Mouse (Mus musculus): ENCODE data around the gene Nup210l. TPM values are rescaled to one million over a fixed set of nuclear protein-coding genes. Genes with fewer than 3 reads are reported as not detected.

Nup210l gene
- total RNA-seq, 2 experiments from 2014 or later = 0.28 to 0.32 TPM

- no peak for DNase-seq (ENCODE audit: low spot score in 2 of 2)
These were observed 47.3 kb downstream of the Nup210l start for GRCm38 (mm10) chr3:90151086-90151740.

- no peak for DNase-seq (ENCODE audit: low spot score in 2 of 2)
These were observed 52.1 kb downstream of the Nup210l start for GRCm38 (mm10) chr3:90155996-90156395.

GRCm38 (mm10) chr3:90159757-90160156, 55.8 kb downstream of the Nup210l start:
- no peak for DNase-seq (ENCODE audit: low spot score in 2 of 2)

- DNase-seq (ENCODE audit: low spot score in 2 of 2) = no peak
These were observed 57.6 kb downstream of the Nup210l start for GRCm38 (mm10) chr3:90161541-90161940.

- DNase-seq (ENCODE audit: low spot score in 2 of 2) = no peak
These were observed 75.6 kb downstream of the Nup210l start for GRCm38 (mm10) chr3:90179566-90179965.

- DNase-seq (ENCODE audit: low spot score in 2 of 2) = no peak
These were observed 79.6 kb downstream of the Nup210l start for GRCm38 (mm10) chr3:90183581-90183980.

- DNase-seq (ENCODE audit: low spot score in 2 of 2) = no peak
These were observed 87.1 kb downstream of the Nup210l start for GRCm38 (mm10) chr3:90190859-90191510.

GRCm38 (mm10) chr3:90194759-90195158, 90.8 kb downstream of the Nup210l start:
- no peak for DNase-seq (ENCODE audit: low spot score in 2 of 2)

GRCm38 (mm10) chr3:90195644-90196043, 91.7 kb downstream of the Nup210l start:
- DNase-seq (ENCODE audit: low spot score in 2 of 2) = no peak

GRCm38 (mm10) chr3:90197548-90197947, 93.6 kb downstream of the Nup210l start:
- no peak for DNase-seq (ENCODE audit: low spot score in 2 of 2)

- no peak for DNase-seq (ENCODE audit: low spot score in 2 of 2)
These were observed 99.0 kb downstream of the Nup210l start for GRCm38 (mm10) chr3:90202884-90203283.

GRCm38 (mm10) chr3:90203619-90204018, 99.7 kb downstream of the Nup210l start:
- no peak for DNase-seq (ENCODE audit: low spot score in 2 of 2)

GRCm38 (mm10) chr3:90204582-90204981, 100.7 kb downstream of the Nup210l start:
- no peak for DNase-seq (ENCODE audit: low spot score in 2 of 2)

- DNase-seq (ENCODE audit: low spot score in 2 of 2) = no peak
These were observed 104.7 kb downstream of the Nup210l start for GRCm38 (mm10) chr3:90208662-90209061.

- DNase-seq (ENCODE audit: low spot score in 2 of 2) = no peak
These were observed 106.1 kb downstream of the Nup210l start for GRCm38 (mm10) chr3:90209908-90210566.

GRCm38 (mm10) chr3:90211475-90212398, 107.8 kb downstream of the Nup210l start:
- DNase-seq (ENCODE audit: low spot score in 2 of 2) = no peak

GRCm38 (mm10) chr3:90212723-90213122, 108.8 kb downstream of the Nup210l start:
- no peak for DNase-seq (ENCODE audit: low spot score in 2 of 2)

- DNase-seq (ENCODE audit: low spot score in 2 of 2) = peak; percentile 88 to 96
These were observed 109.5 kb downstream of the Nup210l start, which contains the start of the genes Rps27 and Rab13 for GRCm38 (mm10) chr3:90213377-90213866. TSS of gene Rps27 (minus strand) at chr3:90213651. TSS of gene Rab13 (plus strand) at chr3:90213695.

GRCm38 (mm10) chr3:90213956-90214684, 110.2 kb downstream of the Nup210l start:
- peak in 1 of 2 experiments; percentile 14 for DNase-seq (ENCODE audit: low spot score in 2 of 2)

- DNase-seq (ENCODE audit: low spot score in 2 of 2) = no peak
These were observed 112.0 kb downstream of the Nup210l start for GRCm38 (mm10) chr3:90215825-90216380.
